Mouse (Mus musculus): ENCODE data around the gene Phkb. TPM values are rescaled to one million over a fixed set of nuclear protein-coding genes. Genes with fewer than 3 reads are reported as not detected.

The Phkb gene
- polyA plus RNA-seq, 1 experiment from 2014 or later, result 43.3 TPM

- H3K4me3 ChIP-seq, result no peak overlapping the region
- no peaks in the 10 kb centered on the region for H3K9me3 ChIP-seq
- no peak for ATAC-seq (ENCODE audit: extremely low read depth, insufficient number of reproducible peaks, low FRiP score, low TSS enrichment)
- WGBS, result 69% methylated on average over 10 of the region's 10 CpGs
- no peaks in the 10 kb centered on the region for H3K36me3 ChIP-seq
- no peak overlapping the region for H3K9ac ChIP-seq
- no peak overlapping the region for H3K27ac ChIP-seq (replicated peaks)
- H3K4me2 ChIP-seq, result no peak overlapping the region
- no peaks in the 10 kb centered on the region for H3K4me1 ChIP-seq
- H3K27me3 ChIP-seq (replicated peaks), result no peaks in the 10 kb centered on the region
These were observed 249.9 kb downstream of the Phkb start for GRCm38 (mm10) chr8:86090666-86091065.

Other genes with a start within 250 kb of the Phkb start
- gene Neto2, start 140.0 kb upstream of the Phkb start, polyA plus RNA-seq (2015; fragmentation: Nextera tagmentation; extraction: Ambion mirVana), result 3.5 and 3.9 TPM in 2 replicates
- 65.8 and 69.9 TPM in 2 replicates for gene Itfg1, start within 50 bp of the Phkb start, polyA plus RNA-seq (2015; fragmentation: Nextera tagmentation; extraction: Ambion mirVana)